Mouse (Mus musculus): ENCODE data around the gene Fbxw2. TPM values are rescaled to one million over a fixed set of nuclear protein-coding genes. Genes with fewer than 3 reads are reported as not detected.
"Not testable (repeated sequence)": the region's sequence is repeated elsewhere in the genome, so short reads cannot be mapped to it uniquely, and the experiment has no call there.

The Fbxw2 gene
- polyA plus RNA-seq, 1 experiment from 2014 or later, result 94.1 TPM

DNA sequence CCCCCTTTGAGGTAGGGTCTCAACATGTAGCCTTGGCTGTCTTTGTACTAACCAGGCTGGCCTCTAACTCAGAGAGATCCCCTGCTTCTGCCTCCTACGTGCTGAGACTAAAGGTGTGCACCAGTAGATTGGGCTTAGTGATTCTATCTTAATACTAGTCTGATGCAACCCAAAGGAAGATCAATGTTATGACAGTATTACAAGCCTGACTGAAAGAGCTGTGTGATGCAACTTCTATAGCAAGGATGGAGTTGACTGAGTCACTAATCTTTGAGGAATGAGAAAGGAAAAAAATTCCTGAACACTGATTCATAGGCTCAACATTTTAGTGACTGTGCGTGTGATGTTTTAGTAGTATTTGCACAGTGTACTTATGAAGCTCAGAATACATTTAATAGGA is 56.1 kb downstream of the Fbxw2 start:
- Histone ChIP-seq H3K27me3 (no peaks in the 10 kb centered on the region), H3K4me2 (no peak overlapping the region), H3K27ac (no peak overlapping the region), H3K36me3 (peaks cover 16% of the 10 kb centered on the region), H3K9me3 (no peaks in the 10 kb centered on the region), H3K4me3 (no peak overlapping the region), H3K4me1 (peaks cover 26% of the 10 kb centered on the region), H3K9ac (no peak overlapping the region)
- ATAC-seq (ENCODE audit: borderline replicate concordance, extremely low read depth, low FRiP score, low TSS enrichment), result no peak
- 89% methylated on average over 2 of the region's 2 CpGs for WGBS

DNA sequence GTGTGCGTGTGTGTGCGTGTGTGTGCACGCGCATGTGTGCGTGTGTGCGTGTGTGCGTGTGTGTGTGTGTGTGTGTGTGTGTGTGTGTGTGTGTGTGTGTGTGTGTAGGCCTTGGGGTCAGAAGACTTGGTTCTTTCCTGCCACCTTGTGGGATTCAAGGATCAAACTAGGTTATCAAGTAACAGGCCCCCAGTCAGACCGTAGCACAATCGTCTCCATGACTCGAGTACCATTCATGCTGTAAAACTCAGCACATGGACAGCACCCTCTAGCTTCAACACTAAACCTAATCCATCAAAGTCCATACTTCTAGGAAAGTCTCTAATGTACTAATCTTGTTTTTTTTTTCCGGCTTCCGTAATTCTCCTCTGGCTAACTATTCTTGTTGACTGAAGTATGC is 61.3 kb downstream of the Fbxw2 start:
- no peak overlapping the region for H3K4me3 ChIP-seq
- no peak overlapping the region for H3K27ac ChIP-seq
- H3K27me3 ChIP-seq, result no peaks in the 10 kb centered on the region
- H3K9ac ChIP-seq, result no peak overlapping the region
- no peaks in the 10 kb centered on the region for H3K36me3 ChIP-seq
- H3K4me2 ChIP-seq, result no peak overlapping the region
- no peak for ATAC-seq (ENCODE audit: borderline replicate concordance, extremely low read depth, low FRiP score, low TSS enrichment)
- no peaks in the 10 kb centered on the region for H3K4me1 ChIP-seq
- no peaks in the 10 kb centered on the region for H3K9me3 ChIP-seq
- WGBS, result 79% methylated on average over 11 of the region's 12 CpGs

DNA sequence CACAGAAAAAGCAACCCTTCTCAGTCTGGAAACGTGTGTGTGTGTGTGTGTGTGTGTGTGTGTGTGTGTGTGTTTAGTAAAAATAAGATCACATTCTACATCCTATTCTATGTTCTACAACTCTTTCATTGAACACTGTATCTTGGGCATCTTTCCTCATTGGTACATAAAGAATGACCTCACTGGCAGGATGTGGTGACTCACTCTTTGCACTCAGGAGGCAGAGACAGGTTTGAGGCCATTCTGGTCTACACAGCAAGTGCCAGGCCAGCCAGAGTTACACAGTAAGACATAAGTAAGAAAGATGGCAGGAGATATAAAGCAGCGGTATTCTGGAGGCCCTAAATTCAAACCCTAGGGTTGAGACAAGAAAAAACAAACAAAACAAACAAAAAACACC is 63.2 kb downstream of the Fbxw2 start:
- Histone ChIP-seq H3K9me3 (no peaks in the 10 kb centered on the region), H3K9ac (no peak overlapping the region), H3K4me1 (no peaks in the 10 kb centered on the region), H3K4me2 (no peak overlapping the region), H3K36me3 (no peaks in the 10 kb centered on the region), H3K27me3 (no peaks in the 10 kb centered on the region), H3K4me3 (no peak overlapping the region), H3K27ac (no peak overlapping the region)
- ATAC-seq (ENCODE audit: borderline replicate concordance, extremely low read depth, low FRiP score, low TSS enrichment), result no peak
- 56% methylated on average over 2 of the region's 2 CpGs for WGBS

DNA sequence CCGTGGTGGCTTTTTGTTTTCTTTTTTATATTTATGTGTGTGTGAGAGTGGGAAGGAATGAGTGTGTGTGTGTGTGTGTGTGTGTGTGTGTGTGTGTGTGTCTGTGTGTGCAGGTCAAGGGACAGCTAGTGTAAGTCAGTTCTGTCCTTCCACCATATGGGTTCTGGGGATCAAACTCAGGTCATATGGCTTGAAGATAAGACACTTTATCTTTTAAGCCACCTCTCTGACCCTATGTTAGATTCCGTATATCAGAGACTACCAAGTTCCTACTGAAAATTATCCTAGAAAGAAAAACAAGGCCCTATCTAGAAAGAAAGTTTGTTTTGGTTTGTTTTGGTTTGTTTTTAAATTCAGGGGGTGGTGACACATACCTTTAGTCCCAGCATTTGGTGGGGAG is 63.9 kb downstream of the Fbxw2 start:
- ATAC-seq (ENCODE audit: borderline replicate concordance, extremely low read depth, low FRiP score, low TSS enrichment), result no peak
- H3K4me3 ChIP-seq, result no peak overlapping the region
- no peaks in the 10 kb centered on the region for H3K36me3 ChIP-seq
- no peaks in the 10 kb centered on the region for H3K4me1 ChIP-seq
- H3K9me3 ChIP-seq, result no peaks in the 10 kb centered on the region
- no peaks in the 10 kb centered on the region for H3K27me3 ChIP-seq
- WGBS, result 65% methylated on average over 2 of the region's 2 CpGs
- no peak overlapping the region for H3K9ac ChIP-seq
- H3K27ac ChIP-seq, result no peak overlapping the region
- no peak overlapping the region for H3K4me2 ChIP-seq

GRCm38 (mm10) chr2:34761272-34761671 is 64.8 kb downstream of the Fbxw2 start:
- 86% methylated on average over 5 of the region's 5 CpGs for WGBS
- not testable (repeated sequence) for H3K9me3 ChIP-seq; H3K4me2 ChIP-seq; H3K36me3 ChIP-seq; H3K9ac ChIP-seq; H3K27me3 ChIP-seq; ATAC-seq (ENCODE audit: borderline replicate concordance, extremely low read depth, low FRiP score, low TSS enrichment); H3K4me1 ChIP-seq; H3K4me3 ChIP-seq; H3K27ac ChIP-seq

- H3K27ac ChIP-seq, result no peak overlapping the region
- WGBS, result 56% methylated on average over 1 of the region's 1 CpGs
- 0 out of 2 replicates have a peak, but pooled peaks cover 5% of the 10 kb centered on the region for H3K27me3 ChIP-seq
- no peaks in the 10 kb centered on the region for H3K36me3 ChIP-seq
- no peak overlapping the region for H3K4me3 ChIP-seq
- ATAC-seq (ENCODE audit: borderline replicate concordance, extremely low read depth, low FRiP score, low TSS enrichment), result no peak
- no peak overlapping the region for H3K4me2 ChIP-seq
- no peaks in the 10 kb centered on the region for H3K9me3 ChIP-seq
- H3K9ac ChIP-seq, result no peak overlapping the region
- peaks cover 7% of the 10 kb centered on the region for H3K4me1 ChIP-seq
These were observed 68.8 kb downstream of the Fbxw2 start for GRCm38 (mm10) chr2:34757341-34757740.

DNA sequence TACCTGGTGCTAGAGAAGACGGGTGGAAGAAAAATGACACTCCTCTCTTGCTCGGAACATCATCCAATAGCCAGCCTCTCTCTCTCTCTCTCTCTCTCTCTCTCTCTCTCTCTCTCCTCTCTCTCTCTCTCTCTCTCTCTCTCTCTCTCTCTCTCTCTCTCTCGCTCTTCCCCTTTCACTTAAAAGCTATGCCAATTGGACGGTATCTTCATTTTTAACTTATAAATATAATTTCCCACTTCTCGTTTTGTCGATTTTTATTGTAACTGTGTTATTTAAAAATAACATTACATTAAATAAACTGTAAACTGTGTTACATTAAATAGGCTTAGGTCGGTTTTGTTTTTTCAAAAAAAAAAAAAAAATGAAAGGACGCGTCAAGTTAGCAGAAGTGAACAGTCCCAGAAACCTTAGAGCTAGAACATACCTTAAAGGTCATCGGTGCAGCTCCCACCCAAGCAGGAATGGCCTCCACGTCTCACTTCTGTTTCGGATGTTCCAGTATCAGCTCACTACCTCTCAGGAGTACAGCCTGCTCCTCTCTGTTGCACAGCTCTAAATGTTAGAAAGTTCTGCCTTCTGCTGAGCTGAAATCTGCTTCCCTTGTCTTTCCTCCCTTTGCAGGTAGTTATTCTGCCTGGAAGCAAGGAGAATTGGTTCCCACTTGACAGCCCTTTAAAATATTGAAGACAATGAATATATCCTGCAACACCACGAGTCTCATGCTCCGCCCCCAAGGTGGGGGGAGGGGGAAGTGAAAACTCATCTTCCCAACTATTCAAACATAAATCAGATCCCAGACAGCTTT is 71.4 kb downstream of the Fbxw2 start, which contains the start of gene Gapvd1:
Gene Gapvd1, minus strand, starts transcription at position 682 of the 808 bp plus-strand sequence.
- H3K4me2 ChIP-seq, result peak within 1 kb of the TSS; percentile 65
- WGBS, result under 1% methylated on average over 14 of the region's 14 CpGs
- H3K27me3 ChIP-seq, result 0 out of 2 replicates have a peak, but pooled peaks cover 5% of the 10 kb centered on the region
- H3K9me3 ChIP-seq, result no peaks in the 10 kb centered on the region
- peak within 1 kb of the TSS; percentile 91 for H3K9ac ChIP-seq
- no peak for ATAC-seq (ENCODE audit: borderline replicate concordance, extremely low read depth, low FRiP score, low TSS enrichment)
- peak within 1 kb of the TSS; percentile 96 for H3K4me3 ChIP-seq
- no peaks in the 10 kb centered on the region for H3K36me3 ChIP-seq
- H3K27ac ChIP-seq, result peak within 1 kb of the TSS; percentile 93
- peaks cover 13% of the 10 kb centered on the region for H3K4me1 ChIP-seq

Other genes with a start within 250 kb of the Fbxw2 start
- 81.4 and 85.9 TPM in 2 replicates for gene Gapvd1, start 71.1 kb downstream of the Fbxw2 start, polyA plus RNA-seq (2015; fragmentation: Nextera tagmentation; extraction: Ambion mirVana)
- gene Hspa5, start 54.3 kb downstream of the Fbxw2 start, polyA plus RNA-seq (2015; fragmentation: Nextera tagmentation; extraction: Ambion mirVana), result 1,024 and 1,028 TPM in 2 replicates
- 38.4 and 45.4 TPM in 2 replicates for gene Rabepk, start 26.4 kb downstream of the Fbxw2 start, polyA plus RNA-seq (2015; fragmentation: Nextera tagmentation; extraction: Ambion mirVana)
- not detected in 2 replicates for gene Gm34653, start 6.7 kb upstream of the Fbxw2 start, polyA plus RNA-seq (2015; fragmentation: Nextera tagmentation; extraction: Ambion mirVana)
- 0.63 and 0.75 TPM in 2 replicates for gene Cutal, start 48.1 kb upstream of the Fbxw2 start, polyA plus RNA-seq (2015; fragmentation: Nextera tagmentation; extraction: Ambion mirVana)
- 110 TPM in 2 replicates for gene Psmd5, start 48.7 kb upstream of the Fbxw2 start, polyA plus RNA-seq (2015; fragmentation: Nextera tagmentation; extraction: Ambion mirVana)
- 3.2 and 4.2 TPM in 2 replicates for gene Phf19, start 87.7 kb upstream of the Fbxw2 start, polyA plus RNA-seq (2015; fragmentation: Nextera tagmentation; extraction: Ambion mirVana)
- gene Traf1, start 135.5 kb upstream of the Fbxw2 start, polyA plus RNA-seq (2015; fragmentation: Nextera tagmentation; extraction: Ambion mirVana), result 1.9 and 2.7 TPM in 2 replicates
- 1.6 TPM in 2 replicates for gene Hc, start 235.1 kb upstream of the Fbxw2 start, polyA plus RNA-seq (2015; fragmentation: Nextera tagmentation; extraction: Ambion mirVana)

All from lung, embryonic 15.5 days (tissue).